Mouse (Mus musculus): ENCODE measurements at regions not wholly inside any gene's neighbourhood (a gene's known extent, or its start where the extent isn't known, plus 50 kb on each side); places are given as distances from the start of the nearest gene placed in this dataset.

GRCm38 (mm10) chr1:143204070-143204469 is 436.4 kb upstream of the B3galt2 start:
- ATAC-seq (ENCODE audit: low FRiP score) (no peak), DNase-seq (ENCODE audit: low spot score, missing footprints) (no peak)
- Histone ChIP-seq H3K9me3 (ENCODE audit: control insufficient read depth, low read length) (no peaks in the 10 kb centered on the region), H3K36me3 (ENCODE audit: control insufficient read depth, insufficient read depth, low read length) (no peaks in the 10 kb centered on the region), H3K27me3 (ENCODE audit: control insufficient read depth, insufficient read depth, low read length) (no peaks in the 10 kb centered on the region), H3K27ac (ENCODE audit: low read depth, low read length) (no peak overlapping the region), H3K4me2 (no peak overlapping the region), H3K4me1 (ENCODE audit: control insufficient read depth, insufficient read depth, low read length) (no peaks in the 10 kb centered on the region), H3K4me3 (ENCODE audit: low read depth, low read length) (no peak overlapping the region), H3K9ac (ENCODE audit: low read length) (no peak overlapping the region)

GRCm38 (mm10) chr1:143206995-143207394 is 433.5 kb upstream of the B3galt2 start:
- ATAC-seq (ENCODE audit: low FRiP score): no peak
- no peak overlapping the region for H3K27ac ChIP-seq (ENCODE audit: low read depth, low read length)
- no peak for DNase-seq (ENCODE audit: low spot score, missing footprints)
- no peaks in the 10 kb centered on the region for H3K27me3 ChIP-seq (ENCODE audit: control insufficient read depth, insufficient read depth, low read length)
- no peaks in the 10 kb centered on the region for H3K9me3 ChIP-seq (ENCODE audit: control insufficient read depth, low read length)
- H3K36me3 ChIP-seq (ENCODE audit: control insufficient read depth, insufficient read depth, low read length): no peaks in the 10 kb centered on the region
- H3K4me3 ChIP-seq (ENCODE audit: low read depth, low read length): no peak overlapping the region
- no peak overlapping the region for H3K9ac ChIP-seq (ENCODE audit: low read length)
- H3K4me1 ChIP-seq (ENCODE audit: control insufficient read depth, insufficient read depth, low read length): no peaks in the 10 kb centered on the region
- WGBS: 81% methylated on average over 3 of the region's 3 CpGs
- no peak overlapping the region for H3K4me2 ChIP-seq

- 91% methylated on average over 6 of the region's 6 CpGs for WGBS
- H3K27me3 ChIP-seq (ENCODE audit: control insufficient read depth, insufficient read depth, low read length): no peaks in the 10 kb centered on the region
These were observed 432.9 kb upstream of the B3galt2 start for GRCm38 (mm10) chr1:143207399-143208065.

GRCm38 (mm10) chr1:143217401-143217800 is 423.1 kb upstream of the B3galt2 start:
- Histone ChIP-seq H3K36me3 (ENCODE audit: control insufficient read depth, insufficient read depth, low read length) (no peaks in the 10 kb centered on the region), H3K9me3 (ENCODE audit: control insufficient read depth, low read length) (no peaks in the 10 kb centered on the region), H3K4me1 (ENCODE audit: control insufficient read depth, insufficient read depth, low read length) (no peaks in the 10 kb centered on the region), H3K4me3 (ENCODE audit: low read depth, low read length) (no peak overlapping the region), H3K27ac (ENCODE audit: low read depth, low read length) (no peak overlapping the region), H3K27me3 (ENCODE audit: control insufficient read depth, insufficient read depth, low read length) (no peaks in the 10 kb centered on the region), H3K4me2 (no peak overlapping the region), H3K9ac (ENCODE audit: low read length) (no peak overlapping the region)
- no peak for DNase-seq (ENCODE audit: low spot score, missing footprints)
- ATAC-seq (ENCODE audit: low FRiP score): no peak

More at GRCm38 (mm10) chr1:143207399-143208065, 432.9 kb upstream of the B3galt2 start:
- Histone ChIP-seq H3K4me2 (no peak overlapping the region), H3K27ac (ENCODE audit: low read depth, low read length) (no peak overlapping the region), H3K9me3 (ENCODE audit: control insufficient read depth, low read length) (no peaks in the 10 kb centered on the region), H3K4me1 (ENCODE audit: control insufficient read depth, insufficient read depth, low read length) (no peaks in the 10 kb centered on the region), H3K9ac (ENCODE audit: low read length) (no peak overlapping the region), H3K36me3 (ENCODE audit: control insufficient read depth, insufficient read depth, low read length) (no peaks in the 10 kb centered on the region), H3K4me3 (ENCODE audit: low read depth, low read length) (no peak overlapping the region)
- DNase-seq (ENCODE audit: low spot score, missing footprints): no peak
- ATAC-seq (ENCODE audit: low FRiP score): no peak

- peak; percentile 7; the same call in 1 of the 2 replicates for ATAC-seq (ENCODE audit: low FRiP score)
- H3K9me3 ChIP-seq (ENCODE audit: control insufficient read depth, low read length): no peaks in the 10 kb centered on the region
- no peak overlapping the region for H3K4me3 ChIP-seq (ENCODE audit: low read depth, low read length)
- no peak overlapping the region for H3K4me2 ChIP-seq
- H3K9ac ChIP-seq (ENCODE audit: low read length): no peak overlapping the region
- 87% methylated on average over 7 of the region's 7 CpGs for WGBS
- no peak overlapping the region for H3K27ac ChIP-seq (ENCODE audit: low read depth, low read length)
- H3K36me3 ChIP-seq (ENCODE audit: control insufficient read depth, insufficient read depth, low read length): no peaks in the 10 kb centered on the region
- H3K4me1 ChIP-seq (ENCODE audit: control insufficient read depth, insufficient read depth, low read length): no peaks in the 10 kb centered on the region
- DNase-seq (ENCODE audit: low spot score, missing footprints): no peak
- no peaks in the 10 kb centered on the region for H3K27me3 ChIP-seq (ENCODE audit: control insufficient read depth, insufficient read depth, low read length)
These were observed 408.5 kb upstream of the B3galt2 start for GRCm38 (mm10) chr1:143231969-143232368.

- Histone ChIP-seq H3K9ac (ENCODE audit: low read length) (no peak overlapping the region), H3K9me3 (ENCODE audit: control insufficient read depth, low read length) (no peaks in the 10 kb centered on the region), H3K4me1 (ENCODE audit: control insufficient read depth, insufficient read depth, low read length) (no peaks in the 10 kb centered on the region), H3K27me3 (ENCODE audit: control insufficient read depth, insufficient read depth, low read length) (no peaks in the 10 kb centered on the region), H3K4me3 (ENCODE audit: low read depth, low read length) (no peak overlapping the region), H3K4me2 (no peak overlapping the region), H3K27ac (ENCODE audit: low read depth, low read length) (no peak overlapping the region), H3K36me3 (ENCODE audit: control insufficient read depth, insufficient read depth, low read length) (no peaks in the 10 kb centered on the region)
- no peak for ATAC-seq (ENCODE audit: low FRiP score)
- WGBS: 69% methylated on average over 5 of the region's 5 CpGs
- DNase-seq (ENCODE audit: low spot score, missing footprints): no peak
These were observed 381.8 kb upstream of the B3galt2 start for GRCm38 (mm10) chr1:143258470-143259215.

GRCm38 (mm10) chr1:143263263-143264038 is 377.0 kb upstream of the B3galt2 start:
- Histone ChIP-seq H3K4me1 (ENCODE audit: control insufficient read depth, insufficient read depth, low read length) (no peaks in the 10 kb centered on the region), H3K36me3 (ENCODE audit: control insufficient read depth, insufficient read depth, low read length) (no peaks in the 10 kb centered on the region), H3K4me3 (ENCODE audit: low read depth, low read length) (no peak overlapping the region), H3K4me2 (no peak overlapping the region), H3K27me3 (ENCODE audit: control insufficient read depth, insufficient read depth, low read length) (no peaks in the 10 kb centered on the region), H3K27ac (ENCODE audit: low read depth, low read length) (no peak overlapping the region), H3K9ac (ENCODE audit: low read length) (no peak overlapping the region), H3K9me3 (ENCODE audit: control insufficient read depth, low read length) (no peaks in the 10 kb centered on the region)
- WGBS: 77% methylated on average over 11 of the region's 11 CpGs
- ATAC-seq (ENCODE audit: low FRiP score): 0 out of 2 replicates have a peak, but pooled peaks have one; percentile 17
- no peak for DNase-seq (ENCODE audit: low spot score, missing footprints)

GRCm38 (mm10) chr1:143265216-143265615 is 375.2 kb upstream of the B3galt2 start:
- ATAC-seq (ENCODE audit: low FRiP score): peak; percentile 31; the same call in 1 of the 2 replicates
- no peak for DNase-seq (ENCODE audit: low spot score, missing footprints)
- Histone ChIP-seq H3K27ac (ENCODE audit: low read depth, low read length) (no peak overlapping the region), H3K4me1 (ENCODE audit: control insufficient read depth, insufficient read depth, low read length) (no peaks in the 10 kb centered on the region), H3K9ac (ENCODE audit: low read length) (no peak overlapping the region), H3K27me3 (ENCODE audit: control insufficient read depth, insufficient read depth, low read length) (no peaks in the 10 kb centered on the region), H3K9me3 (ENCODE audit: control insufficient read depth, low read length) (no peaks in the 10 kb centered on the region), H3K4me2 (no peak overlapping the region), H3K36me3 (ENCODE audit: control insufficient read depth, insufficient read depth, low read length) (no peaks in the 10 kb centered on the region), H3K4me3 (ENCODE audit: low read depth, low read length) (no peak overlapping the region)
- WGBS: 72% methylated on average over 4 of the region's 4 CpGs
